Mouse (Mus musculus) CH12.LX (cell line): ENCODE results near the gene Iqca. TPM values are rescaled to one million over a fixed set of nuclear protein-coding genes. Genes with fewer than 3 reads are reported as not detected.

ENCODE experiments used
- DNase-seq: peaks from one replicate; pipeline ENCODE4 v3.0.0-alpha.2; 2013; ENCODE audit errors: extremely low read depth
- H3K27ac ChIP-seq: 2 replicates; pipeline ENCODE4 v1.5.1; 2012; ENCODE audit warnings: low read depth, mild to moderate bottlenecking, control low read depth, moderate library complexity; ENCODE audit not compliant: insufficient read depth
- H3K27me3 ChIP-seq: replicated peaks from 2 replicates; pipeline ENCODE3; 2012; ENCODE audit warnings: inconsistent platforms
- H3K36me3 ChIP-seq, 2 experiments: replicated peaks in 1 of 2; 2 replicates each; pipeline versions ENCODE3 to v1.6.1; 2012; ENCODE audit warnings: inconsistent platforms in 1 of 2, low read length in 1 of 2, mild to moderate bottlenecking in 1 of 2, mixed read lengths in 1 of 2, moderate library complexity in 1 of 2; ENCODE audit not compliant: control insufficient read depth in 1 of 2, insufficient read depth in 1 of 2
- H3K4me1 ChIP-seq, 2 experiments: 2 replicates each; pipeline ENCODE4 v1.6.1; 2012; ENCODE audit warnings: inconsistent platforms in 1 of 2, moderate library complexity in 1 of 2; ENCODE audit not compliant: insufficient read depth in 2 of 2, control insufficient read depth in 1 of 2
- H3K4me2 ChIP-seq: 2 replicates; pipeline ENCODE4 v1.6.1; 2012; ENCODE audit warnings: low read depth, mild to moderate bottlenecking, control low read depth; ENCODE audit not compliant: poor library complexity, insufficient read depth, severe bottlenecking
- H3K4me3 ChIP-seq, 3 experiments: fragments of 150-350 bp in 1 of 3; sonication (generic) in 1 of 3; replicated peaks in 1 of 3; 2 replicates each; pipeline versions ENCODE3 to v1.5.1; 2011 to 2012; ENCODE audit warnings: low read depth in 2 of 3, low read length in 2 of 3, mild to moderate bottlenecking in 2 of 3, moderate library complexity in 2 of 3, control low read depth in 1 of 3, improper control_type of control experiment in 1 of 3, inconsistent platforms in 1 of 3, mixed read lengths in 1 of 3; ENCODE audit not compliant: poor library complexity in 1 of 3
- H3K79me2 ChIP-seq: replicated peaks from 2 replicates; pipeline ENCODE4 v1.6.1; 2012; ENCODE audit warnings: mild to moderate bottlenecking, moderate library complexity; ENCODE audit not compliant: control insufficient read depth, poor library complexity, insufficient read depth, severe bottlenecking; ENCODE audit errors: extremely low read depth
- H3K9ac ChIP-seq: 2 replicates; pipeline ENCODE4 v1.6.1; 2012; ENCODE audit warnings: low read depth, mild to moderate bottlenecking, control low read depth, moderate library complexity; ENCODE audit not compliant: insufficient read depth
- H3K9me3 ChIP-seq: replicated peaks from 2 replicates; pipeline ENCODE3; 2012; ENCODE audit warnings: low read length, inconsistent platforms, mixed read lengths
- CHD1 ChIP-seq: IDR thresholded peaks from 2 replicates; pipeline ENCODE4 v1.6.1; 2012; ENCODE audit warnings: low read depth, low read length, improper control_type of control experiment, inconsistent platforms
- E2F4 ChIP-seq: IDR thresholded peaks from 2 replicates; pipeline ENCODE4 v1.6.1; 2011; ENCODE audit warnings: low read depth, low read length, improper control_type of control experiment; ENCODE audit not compliant: insufficient replicate concordance
- ELF1 ChIP-seq: IDR thresholded peaks from 2 replicates; pipeline ENCODE4 v1.6.1; 2014; ENCODE audit warnings: low read depth, mild to moderate bottlenecking, inconsistent platforms, low read length, improper control_type of control experiment
- EP300 ChIP-seq: IDR thresholded peaks from 2 replicates; pipeline ENCODE4 v1.6.1; 2011; ENCODE audit warnings: low read length, improper control_type of control experiment
- JUN ChIP-seq: IDR thresholded peaks from 2 replicates; pipeline ENCODE4 v1.6.1; 2011; ENCODE audit warnings: low read depth, mild to moderate bottlenecking, low read length, improper control_type of control experiment, moderate library complexity; ENCODE audit not compliant: insufficient read depth
- JUND ChIP-seq: conservative IDR thresholded peaks from 2 replicates; pipeline ENCODE4 v1.6.1; 2011; ENCODE audit warnings: low read depth, low read length, improper control_type of control experiment
- MAX ChIP-seq: IDR thresholded peaks from 2 replicates; pipeline ENCODE4 v1.6.1; 2011; ENCODE audit warnings: low read length, improper control_type of control experiment
- MAZ ChIP-seq: IDR thresholded peaks from 2 replicates; pipeline ENCODE4 v1.6.1; 2012; ENCODE audit warnings: low read depth, mild to moderate bottlenecking, inconsistent platforms, low read length, improper control_type of control experiment, moderate library complexity
- NRF1 ChIP-seq: IDR thresholded peaks from 2 replicates; pipeline ENCODE4 v1.6.1; 2014; ENCODE audit warnings: low read depth, mild to moderate bottlenecking, inconsistent platforms, low read length, improper control_type of control experiment, moderate library complexity
- RCOR1 ChIP-seq: conservative IDR thresholded peaks from 2 replicates; pipeline ENCODE4 v1.6.1; 2012; ENCODE audit warnings: low read depth, mild to moderate bottlenecking, inconsistent platforms, low read length, improper control_type of control experiment
- SIN3A ChIP-seq: IDR thresholded peaks from 2 replicates; pipeline ENCODE4 v1.6.1; 2012; ENCODE audit warnings: low read length, improper control_type of control experiment, inconsistent platforms
- SMC3 ChIP-seq: IDR thresholded peaks from 2 replicates; pipeline ENCODE4 v1.6.1; 2011; ENCODE audit warnings: low read depth, low read length, improper control_type of control experiment
- USF1 ChIP-seq: IDR thresholded peaks from 2 replicates; pipeline ENCODE4 v1.6.1; 2014; ENCODE audit warnings: low read depth, mild to moderate bottlenecking, inconsistent platforms, low read length, improper control_type of control experiment
- USF2 ChIP-seq: conservative IDR thresholded peaks from 2 replicates; pipeline ENCODE4 v1.6.1; 2011; ENCODE audit warnings: low read depth, low read length, improper control_type of control experiment
- ZC3H11A ChIP-seq: IDR thresholded peaks from 2 replicates; pipeline ENCODE4 v1.6.1; 2012; ENCODE audit warnings: low read depth, mild to moderate bottlenecking, inconsistent platforms, low read length, improper control_type of control experiment
- ZKSCAN1 ChIP-seq: IDR thresholded peaks from 2 replicates; pipeline ENCODE4 v1.6.1; 2012; ENCODE audit warnings: low read depth, inconsistent platforms, low read length, improper control_type of control experiment, borderline replicate concordance
- ZNF384 ChIP-seq: IDR thresholded peaks from 2 replicates; pipeline ENCODE4 v1.6.1; 2012; ENCODE audit warnings: low read depth, low read length, improper control_type of control experiment, inconsistent platforms
- dilution Hi-C: fragments of 300-500 bp; cut with MboI; formaldehyde crosslinking; loops from 2 replicates; pipeline ENCODE4 v1.14.3; 2020; ENCODE audit warnings: low sequenced_read_pairs; ENCODE audit not compliant: extremely low pct_unique_long_range_greater_than_20kb, extremely low pct_ligation_motif_present
- in situ Hi-C: fragments of 300-500 bp; cut with MboI; formaldehyde crosslinking; loops from 3 replicates; pipeline ENCODE4 v1.14.3; 2019; ENCODE audit warnings: low sequenced_read_pairs, low pct_ligation_motif_present, low pct_unique_long_range_greater_than_20kb, mixed read lengths
- polyA plus RNA-seq: library from polyadenylated mRNA; unstranded; fragments of >175 nt; gene quantifications from 2 replicates; pipeline ENCODE4 v1.2.1, GENCODE M21; 2012; ENCODE audit warnings: low read depth; ENCODE audit not compliant: insufficient read length
- total RNA-seq, 2 experiments: library from RNA; depleted of rRNA; stranded (reverse); fragments of 300-350 nt in 1 of 2; fragments of >200 nt in 1 of 2; gene quantifications; 2 replicates each; pipeline ENCODE4 v1.2.3; 2012 to 2014

Iqca gene
- total and polyA plus RNA-seq, 3 experiments, result 0.19 TPM; not detected in 2

- no peak for TF ChIP-seq EP300
- no peak for TF ChIP-seq ZNF384
- no peak for TF ChIP-seq USF2
- no peak for TF ChIP-seq CHD1
- TF ChIP-seq ELF1, result no peak
- no peak for TF ChIP-seq NRF1
- TF ChIP-seq JUN, result no peak
- no peak for TF ChIP-seq MAZ
- TF ChIP-seq JUND, result no peak
- no peak for TF ChIP-seq RCOR1
- no peak for TF ChIP-seq ZC3H11A
- no peak for TF ChIP-seq USF1
- no peak for TF ChIP-seq ZKSCAN1
- no peak for TF ChIP-seq SMC3
- TF ChIP-seq E2F4, result no peak
- no peak for TF ChIP-seq SIN3A
- no peak for TF ChIP-seq MAX
These were observed 24.4 kb upstream of the Iqca start for GRCm38 (mm10) chr1:90177565-90177964.

GRCm38 (mm10) chr1:90176223-90176622, 23.0 kb upstream of the Iqca start:
- DNase-seq, result no peak
- Histone ChIP-seq H3K4me2 (no peak overlapping the region), H3K4me3 (no peak overlapping the region), H3K79me2 (no peaks in the 10 kb centered on the region), H3K9ac (no peak overlapping the region), H3K9me3 (peaks cover 1% of the 10 kb centered on the region), H3K27me3 (no peaks in the 10 kb centered on the region), H3K4me1 (peaks cover 11 to 36% of the 10 kb centered on the region in 2 experiments), H3K36me3 (no peaks in the 10 kb centered on the region), H3K27ac (no peak overlapping the region)
- TF ChIP-seq NRF1, result no peak
- in situ Hi-C loops, result no loop called here
- dilution Hi-C loops, result no loop called here

More at GRCm38 (mm10) chr1:90177565-90177964, 24.4 kb upstream of the Iqca start:
- Histone ChIP-seq H3K79me2 (no peaks in the 10 kb centered on the region), H3K4me2 (no peak overlapping the region), H3K4me3 (no peak overlapping the region), H3K36me3 (no peaks in the 10 kb centered on the region), H3K9ac (no peak overlapping the region), H3K9me3 (no peaks in the 10 kb centered on the region), H3K4me1 (peaks cover 21 to 47% of the 10 kb centered on the region in 2 experiments), H3K27ac (no peak overlapping the region), H3K27me3 (no peaks in the 10 kb centered on the region)
- DNase-seq, result no peak
- in situ Hi-C loops (no loop called here), dilution Hi-C loops (no loop called here)
